Mouse (Mus musculus): ENCODE measurements at regions not wholly inside any gene's neighbourhood (a gene's known extent, or its start where the extent isn't known, plus 50 kb on each side); places are given as distances from the start of the nearest gene placed in this dataset.

GRCm38 (mm10) chr13:60004611-60005010 lies 172.6 kb downstream of the Gas1 start:
- DNase-seq, result no peak

DNA sequence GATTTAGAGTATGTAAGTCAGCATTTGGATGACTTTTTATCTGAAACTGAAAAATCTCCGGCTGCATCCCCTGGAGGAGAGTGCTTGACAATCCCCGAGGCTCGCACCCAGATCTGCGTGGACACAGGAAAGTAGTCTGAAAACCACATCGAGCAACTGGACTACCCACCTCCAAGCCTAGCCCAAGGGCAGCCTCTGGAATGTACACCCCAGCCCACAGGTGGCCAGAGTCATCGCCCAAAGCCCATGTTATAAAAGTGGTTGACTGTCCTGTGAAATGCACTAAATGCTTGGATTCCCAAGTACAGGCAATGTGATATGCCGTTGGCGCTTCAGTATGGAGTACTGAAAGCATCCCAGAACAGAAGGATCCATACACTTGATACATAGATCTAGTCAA lies 175.1 kb downstream of the Gas1 start:
- DNase-seq, result no peak

DNA sequence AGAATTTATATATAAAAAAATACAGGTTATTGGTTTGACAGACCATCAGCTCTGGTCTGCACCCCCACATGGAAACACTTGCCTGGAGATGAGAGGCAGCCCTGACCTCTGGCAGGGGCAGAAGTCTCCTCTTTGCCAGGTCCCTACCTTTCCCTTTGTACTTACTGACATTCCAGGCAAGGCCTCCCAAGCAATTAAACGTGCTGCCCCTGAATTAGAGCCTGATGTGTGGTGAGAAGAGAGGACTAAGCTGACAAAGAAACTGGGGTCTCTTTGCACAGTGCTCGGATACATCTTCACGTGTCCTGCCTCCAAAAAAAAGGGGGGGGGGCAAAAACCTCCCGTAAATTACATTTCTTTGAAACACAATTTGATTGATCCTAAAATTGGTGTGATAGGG lies 175.5 kb downstream of the Gas1 start:
- no peak for DNase-seq

DNA sequence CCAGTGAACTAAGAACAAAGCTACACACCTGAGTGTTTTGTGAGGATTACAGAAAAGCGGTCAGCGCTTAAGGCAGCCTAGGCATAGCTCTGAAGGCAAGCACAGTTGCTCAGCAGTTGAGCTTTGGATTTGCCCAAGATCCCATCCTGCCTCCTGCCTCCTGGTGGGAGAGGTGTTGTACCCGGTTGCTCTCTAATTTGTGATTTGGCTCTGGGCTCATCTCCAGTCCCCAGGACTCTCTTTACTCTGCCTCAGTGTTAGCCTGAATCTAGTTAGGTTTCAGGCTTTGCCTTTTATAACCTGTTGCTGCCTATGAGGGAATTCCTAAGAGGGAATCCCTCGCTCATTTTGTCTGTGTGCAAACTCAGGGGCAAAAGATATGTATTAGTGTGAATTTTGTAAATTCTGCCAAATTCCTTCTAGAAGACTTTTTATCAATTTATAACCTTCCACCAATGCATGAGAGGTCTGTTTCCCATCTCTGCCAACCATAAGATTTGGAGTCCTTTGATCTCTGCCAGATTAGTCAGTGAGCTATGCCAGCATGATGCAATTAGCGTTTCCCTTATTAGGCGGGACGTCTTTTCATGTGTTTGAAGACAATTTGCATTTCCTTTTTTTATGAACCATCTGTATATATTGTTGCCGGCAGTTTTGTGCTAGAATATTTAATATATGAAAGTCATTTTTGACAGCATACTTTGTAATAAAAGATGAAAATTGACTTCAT lies 176.4 kb downstream of the Gas1 start:
- DNase-seq, result no peak

DNA sequence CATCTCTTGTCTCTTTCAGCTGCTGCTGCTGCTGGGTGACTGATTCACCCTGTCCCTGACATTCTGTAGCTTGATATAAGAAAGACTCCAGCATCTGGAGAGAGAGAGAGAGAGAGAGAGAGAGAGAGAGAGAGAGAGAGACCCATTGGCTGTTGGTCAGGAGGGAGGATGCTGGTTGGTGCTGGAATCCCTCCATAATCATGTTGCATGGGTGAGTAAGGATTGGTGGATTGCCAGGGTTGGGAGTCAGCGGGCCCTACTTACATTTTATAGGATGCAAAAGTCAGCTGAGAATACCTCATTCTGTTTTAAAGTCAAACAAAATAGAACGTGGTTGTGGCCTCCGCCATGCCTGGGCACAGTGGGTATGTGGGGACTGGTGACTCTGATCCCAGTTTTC lies 174.5 kb upstream of the Tut7 start:
- no peak for DNase-seq

- DNase-seq, result no peak
Observed at GRCm38 (mm10) chr13:59996146-59996814, 173.3 kb upstream of the Tut7 start.

GRCm38 (mm10) chr13:59992780-59993501 lies 170.0 kb upstream of the Tut7 start:
- no peak for DNase-seq

- no peak for DNase-seq
Observed at GRCm38 (mm10) chr13:59992346-59992745, 169.4 kb upstream of the Tut7 start.

DNA sequence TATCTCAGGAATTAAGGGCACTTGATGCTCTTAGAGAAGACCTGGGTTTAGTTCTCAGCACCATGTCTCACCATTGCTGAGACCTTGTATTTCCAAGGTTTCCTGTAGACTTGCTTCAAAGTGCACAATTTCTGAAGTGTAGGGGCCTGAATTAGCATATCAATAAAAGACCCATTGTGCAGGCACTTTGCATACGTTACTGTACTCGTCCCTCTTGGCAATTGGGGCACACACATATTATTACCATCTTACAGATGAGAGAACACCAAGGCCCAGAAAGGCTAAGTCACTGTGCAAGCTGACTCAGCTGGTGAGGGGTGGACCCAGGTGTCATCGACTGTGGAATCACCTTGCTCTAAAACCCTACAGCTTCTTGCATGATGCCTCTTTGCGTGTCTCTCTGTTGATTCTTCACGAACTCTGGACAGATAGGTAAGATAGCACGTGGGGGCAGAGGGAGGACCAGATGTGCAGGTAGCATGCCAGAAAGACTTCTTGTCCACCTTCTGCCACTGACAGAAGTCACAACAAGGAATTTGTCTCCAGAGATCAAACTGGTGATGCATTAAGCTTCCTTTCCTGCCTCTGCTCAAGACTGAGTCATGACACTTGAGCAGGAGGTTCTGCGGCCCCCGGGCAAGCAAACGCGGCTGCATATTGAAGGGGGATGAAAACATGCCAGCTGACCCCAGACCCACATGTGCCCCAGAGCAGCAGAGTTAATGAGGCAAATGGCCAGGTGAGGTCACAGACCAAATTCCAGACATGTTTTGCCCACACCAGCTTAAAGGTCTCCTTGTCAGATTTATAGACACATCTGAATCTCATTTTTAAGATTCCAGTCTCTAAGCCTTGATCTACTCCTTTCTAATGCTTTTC lies 167.7 kb upstream of the Tut7 start:
- DNase-seq, result no peak

DNA sequence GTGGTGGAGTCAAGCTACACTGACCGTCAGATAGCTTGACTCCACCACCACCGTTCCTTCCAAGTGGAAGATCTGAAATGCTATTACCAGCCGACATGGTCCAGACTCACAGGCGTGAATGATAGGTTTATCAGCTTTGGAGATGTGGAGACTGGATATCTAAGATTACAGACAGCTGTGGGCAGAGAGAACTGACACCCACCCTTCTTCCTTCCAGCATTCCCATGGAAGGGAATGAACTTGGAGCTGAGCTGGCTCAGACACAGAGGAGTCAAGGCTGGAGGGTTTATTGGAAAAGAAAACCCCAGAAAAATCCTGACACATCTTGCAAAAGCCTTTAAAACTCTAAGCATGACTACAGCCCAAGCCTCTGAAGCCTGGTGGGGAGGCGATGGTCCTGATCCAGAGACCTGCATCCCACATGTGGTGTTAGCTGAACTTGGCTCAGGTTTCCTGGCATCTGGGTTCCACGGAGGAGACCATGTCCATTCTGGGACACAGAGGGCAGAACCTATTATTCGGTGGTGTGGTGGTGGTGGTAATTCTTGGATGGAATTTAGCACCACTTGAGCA lies 165.5 kb upstream of the Tut7 start:
- no peak for DNase-seq

DNA sequence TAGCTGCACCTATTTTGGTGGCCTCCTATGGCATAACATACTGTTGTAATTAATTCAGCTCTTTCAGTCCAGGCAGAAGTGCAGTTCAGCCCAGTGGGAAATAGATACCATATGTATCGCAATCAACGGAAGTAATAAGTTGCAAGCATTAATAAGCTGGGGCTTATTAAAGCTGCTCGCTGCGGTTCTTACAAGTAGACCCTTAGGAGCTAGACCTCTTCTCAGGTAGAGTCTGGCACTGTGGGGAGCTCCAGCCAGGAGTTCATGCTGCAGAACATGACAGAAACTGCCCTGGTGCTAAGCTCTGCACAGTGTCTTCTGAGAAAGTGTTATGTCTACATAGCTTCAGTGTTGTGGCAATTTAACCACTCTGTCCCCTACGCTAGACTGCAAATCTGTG lies 153.5 kb upstream of the Tut7 start:
- DNase-seq, result no peak

GRCm38 (mm10) chr13:59972093-59972427 lies 149.1 kb upstream of the Tut7 start:
- DNase-seq, result no peak

DNA sequence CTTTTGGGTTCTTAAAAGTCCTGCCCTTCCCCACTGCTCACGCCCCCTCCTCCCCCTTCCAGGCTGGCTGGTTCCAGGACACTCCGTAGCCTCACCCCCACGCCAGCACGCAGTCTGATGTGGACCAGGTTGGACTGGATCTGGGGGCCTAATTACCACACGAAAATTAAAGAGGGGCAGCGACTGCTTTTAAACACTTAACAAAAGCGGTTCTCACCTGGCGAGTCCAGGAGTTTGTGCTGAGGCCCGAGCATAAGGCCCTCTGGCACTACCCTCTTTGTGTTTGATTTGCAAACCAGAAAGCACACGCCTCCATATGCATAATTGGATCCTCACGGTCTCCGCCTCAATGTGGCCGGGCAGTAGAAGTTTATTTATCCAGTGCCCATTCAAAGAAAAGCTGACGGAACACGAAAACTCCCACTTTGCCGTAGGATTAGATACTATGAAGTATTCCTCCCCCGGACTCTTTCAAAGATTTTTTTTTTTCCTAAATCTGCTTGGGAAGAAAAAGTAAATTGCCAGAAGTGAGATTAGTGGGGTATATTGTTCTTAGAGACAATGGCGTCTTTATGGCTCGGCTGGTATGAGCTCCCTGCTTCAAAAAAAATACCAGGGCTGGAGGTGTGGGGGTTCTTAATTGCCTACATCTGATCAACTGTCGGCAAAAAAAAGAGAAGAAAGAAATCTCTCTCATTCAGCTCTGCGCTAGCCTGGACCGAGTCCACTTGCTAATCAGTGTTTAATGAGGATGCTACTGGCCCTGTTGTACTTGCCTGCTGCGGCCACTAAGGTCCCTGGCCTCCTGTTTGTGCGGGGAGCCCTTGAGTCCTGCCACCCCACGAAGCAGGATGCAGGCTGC lies 148.5 kb upstream of the Tut7 start:
- no peak for DNase-seq

DNA sequence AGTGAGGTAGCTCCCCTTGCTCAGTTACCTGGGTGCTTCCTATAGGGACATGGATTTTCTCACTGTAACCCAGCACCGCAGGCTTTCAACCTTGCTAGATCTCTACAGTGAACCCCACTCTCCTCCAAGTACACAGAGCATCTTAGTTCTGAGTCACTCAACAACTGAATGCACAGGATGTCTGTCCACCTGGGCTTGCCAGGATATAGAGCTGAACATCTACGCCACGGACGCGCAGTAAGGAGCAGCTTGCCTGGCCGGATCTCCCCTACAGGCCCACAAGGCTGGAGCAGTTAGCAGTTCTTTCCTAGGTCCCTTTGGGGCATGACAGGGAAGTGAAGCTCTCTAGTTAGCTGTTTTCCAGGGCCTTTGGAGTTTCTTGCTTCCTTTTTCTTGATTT lies 147.5 kb upstream of the Tut7 start:
- DNase-seq, result no peak

DNA sequence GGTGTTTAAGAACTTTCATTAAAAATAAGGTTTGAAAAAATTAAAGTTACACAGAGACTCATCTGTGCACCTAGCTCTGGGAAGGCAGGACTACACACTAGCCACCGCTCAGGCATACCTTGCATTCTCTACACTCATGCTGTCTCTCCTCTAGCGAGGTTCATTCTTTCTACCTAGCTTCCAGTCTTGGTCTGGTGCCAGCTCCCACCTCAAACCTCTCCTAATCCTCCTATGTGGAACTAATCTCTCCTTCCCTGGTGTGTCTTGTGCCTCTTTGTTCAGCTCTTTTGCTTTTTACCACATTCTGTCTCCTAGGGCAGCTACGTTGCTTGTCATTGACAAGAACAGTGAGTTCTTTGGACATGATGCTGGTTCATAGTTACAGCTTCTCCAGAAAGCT lies 146.5 kb upstream of the Tut7 start:
- DNase-seq, result no peak

DNA sequence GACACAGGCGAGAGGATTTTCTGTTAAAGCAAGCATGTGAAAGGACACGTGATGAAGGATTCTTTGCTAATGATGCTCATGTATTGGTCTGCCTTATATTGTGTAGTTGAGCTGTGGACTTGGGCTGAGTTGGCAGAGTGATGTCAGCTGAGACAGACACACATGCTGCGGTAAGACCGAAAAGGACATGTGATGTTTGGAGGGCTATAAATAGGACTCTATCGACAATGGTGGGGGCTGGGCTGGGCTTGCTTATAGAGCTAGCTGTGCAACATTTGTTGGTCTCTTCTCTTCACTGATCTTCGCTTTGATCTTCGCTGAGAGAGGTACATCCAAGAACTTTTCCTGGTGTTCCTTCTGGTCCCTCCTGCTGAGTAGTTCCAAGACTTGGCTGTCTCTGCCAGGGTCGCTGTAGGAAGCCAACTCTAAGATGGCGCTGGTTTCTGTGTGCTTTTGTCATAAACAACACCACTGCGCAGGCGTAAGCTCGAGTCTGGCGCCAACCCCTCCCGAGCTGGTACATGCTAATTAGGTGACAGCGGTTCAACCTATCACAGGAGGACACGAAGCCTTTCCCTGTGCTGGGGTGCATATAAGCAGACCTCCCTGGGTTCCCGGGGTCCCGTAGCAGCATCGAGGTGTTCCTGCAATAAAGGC lies 145.8 kb upstream of the Tut7 start:
- DNase-seq, result no peak

- no peak for DNase-seq
Observed at GRCm38 (mm10) chr13:59966535-59967255, 143.7 kb upstream of the Tut7 start.

- DNase-seq, result no peak
Observed at GRCm38 (mm10) chr13:59964981-59965380, 142.0 kb upstream of the Tut7 start.

- DNase-seq, result no peak
Observed at GRCm38 (mm10) chr13:59962676-59963664, 140.0 kb upstream of the Tut7 start.

All from right cerebral cortex, postnatal 25 days (tissue).